Mouse (Mus musculus): ENCODE measurements around the gene Smc3.
"Not testable (repeated sequence)": the region's sequence is repeated elsewhere in the genome, so short reads cannot be mapped to it uniquely, and the experiment has no call there.

The Smc3 gene

GRCm38 (mm10) chr19:53576061-53576460 is 24.1 kb upstream of the Smc3 start:
- in situ Hi-C loops (cut with MboI, MseI) = loop anchor here (5.0 kb wide), 1 partner anchor 179 kb away; no protein-coding TSS in a partner anchor

- in situ Hi-C loops (cut with MboI, MseI) = loop anchor here (5.0 kb wide), 1 partner anchor 180 kb away; no protein-coding TSS in a partner anchor
These were observed 23.0 kb upstream of the Smc3 start for GRCm38 (mm10) chr19:53577025-53577800.

GRCm38 (mm10) chr19:53578597-53579252 is 21.5 kb upstream of the Smc3 start:
- in situ Hi-C loops (cut with MboI, MseI) = loop anchor here (5.0 kb wide), 1 partner anchor 181 kb away; no protein-coding TSS in a partner anchor

GRCm38 (mm10) chr19:53580271-53580670 is 19.9 kb upstream of the Smc3 start:
- in situ Hi-C loops (cut with MboI, MseI) = not testable (repeated sequence)

GRCm38 (mm10) chr19:53587686-53588085 is 12.5 kb upstream of the Smc3 start:
- in situ Hi-C loops (cut with MboI, MseI) = not testable (repeated sequence)

GRCm38 (mm10) chr19:53588968-53589367 is 11.2 kb upstream of the Smc3 start, which contains the start of gene Nutf2-ps1:
Gene Nutf2-ps1, minus strand, starts transcription at chr19:53589068.
- in situ Hi-C loops (cut with MboI, MseI) = not testable (repeated sequence)

GRCm38 (mm10) chr19:53596723-53597474 is 3.3 kb upstream of the Smc3 start:
- in situ Hi-C loops (cut with MboI, MseI) = no loop called here

GRCm38 (mm10) chr19:53600549-53601362 is 558 bp downstream of the Smc3 start:
- in situ Hi-C loops (cut with MboI, MseI) = no loop called here

GRCm38 (mm10) chr19:53601363-53601655 is 1.1 kb downstream of the Smc3 start:
- in situ Hi-C loops (cut with MboI, MseI) = no loop called here

GRCm38 (mm10) chr19:53608921-53609320 is 8.7 kb downstream of the Smc3 start:
- in situ Hi-C loops (cut with MboI, MseI) = loop anchor here (5.0 kb wide), 1 partner anchor 33 kb away; no protein-coding TSS in a partner anchor

- in situ Hi-C loops (cut with MboI, MseI) = no loop called here
These were observed 21.5 kb downstream of the Smc3 start for GRCm38 (mm10) chr19:53621681-53622080.

- in situ Hi-C loops (cut with MboI, MseI) = no loop called here
These were observed 37.8 kb downstream of the Smc3 start for GRCm38 (mm10) chr19:53638041-53638440.

GRCm38 (mm10) chr19:53638727-53639126 is 38.5 kb downstream of the Smc3 start:
- in situ Hi-C loops (cut with MboI, MseI) = no loop called here

GRCm38 (mm10) chr19:53644020-53644595 is 43.9 kb downstream of the Smc3 start:
- in situ Hi-C loops (cut with MboI, MseI) = loop anchor here (5.0 kb wide), 1 partner anchor 37 kb away; no protein-coding TSS in a partner anchor

GRCm38 (mm10) chr19:53647301-53647700 is 47.1 kb downstream of the Smc3 start:
- in situ Hi-C loops (cut with MboI, MseI) = no loop called here

GRCm38 (mm10) chr19:53648056-53648455 is 47.9 kb downstream of the Smc3 start:
- in situ Hi-C loops (cut with MboI, MseI) = no loop called here

GRCm38 (mm10) chr19:53648802-53649236 is 48.6 kb downstream of the Smc3 start:
- in situ Hi-C loops (cut with MboI, MseI) = no loop called here

GRCm38 (mm10) chr19:53649361-53649760 is 49.2 kb downstream of the Smc3 start:
- in situ Hi-C loops (cut with MboI, MseI) = no loop called here

- in situ Hi-C loops (cut with MboI, MseI) = no loop called here
These were observed 49.6 kb downstream of the Smc3 start for GRCm38 (mm10) chr19:53649802-53650201.

GRCm38 (mm10) chr19:53650921-53651320 is 50.7 kb downstream of the Smc3 start:
- in situ Hi-C loops (cut with MboI, MseI) = no loop called here

- in situ Hi-C loops (cut with MboI, MseI) = no loop called here
These were observed 52.1 kb downstream of the Smc3 start for GRCm38 (mm10) chr19:53652267-53652666.

All from T-helper 2 cell (primary cell).